Mouse (Mus musculus) gastrocnemius, postnatal 36 days (tissue): ENCODE measurements around the gene Gtf3a. TPM values are rescaled to one million over a fixed set of nuclear protein-coding genes. Genes with fewer than 3 reads are reported as not detected.
"Not testable (repeated sequence)": the region's sequence is repeated elsewhere in the genome, so short reads cannot be mapped to it uniquely, and the experiment has no call there.

Experiments
- DNase-seq, 2 experiments: peaks; one replicate each; pipeline ENCODE4 v3.0.0; 2022
- intact Hi-C: fragments of 180-260 bp; cut with DNase I; formaldehyde crosslinking; loops from one replicate; pipeline ENCODE4 v1.15.1; 2025
- total RNA-seq, 2 experiments: library from RNA; stranded (reverse); gene quantifications; 2 replicates each; pipeline ENCODE4 v1.2.3; 2021

Gtf3a gene
- total RNA-seq, 2 experiments from 2014 or later, result 24.6 to 26.5 TPM

DNA sequence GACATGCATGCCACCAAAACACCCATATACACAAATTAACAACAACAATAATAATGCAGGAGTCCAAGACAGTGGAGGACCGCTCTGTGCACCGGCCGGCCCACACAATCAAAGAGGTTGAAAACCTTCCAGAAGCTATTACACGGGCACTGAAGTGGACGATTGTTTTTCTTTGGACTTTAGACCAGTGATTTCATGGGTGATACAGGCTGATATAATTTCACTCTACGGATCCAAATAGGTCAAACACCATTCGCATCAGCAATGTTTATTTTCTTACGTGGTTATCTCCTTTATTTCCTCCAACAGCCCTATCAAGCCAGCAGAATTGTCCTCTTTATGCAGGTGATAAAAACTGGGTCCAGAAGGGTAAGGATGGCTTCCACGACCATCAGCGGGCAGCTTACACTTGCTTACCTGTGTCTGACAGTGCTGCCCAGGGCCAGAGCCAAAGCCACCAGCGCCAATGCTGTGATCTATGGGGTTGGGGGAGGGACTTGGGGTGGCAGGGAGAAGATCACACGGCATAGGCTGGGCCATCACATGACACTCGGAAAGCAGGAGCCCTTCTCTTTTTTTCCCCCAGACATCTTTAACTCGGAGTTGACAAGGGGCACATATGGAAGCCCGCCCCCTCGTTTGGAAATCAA is 16.4 kb upstream of the Gtf3a start:
- intact Hi-C loops, result no loop called here

GRCm38 (mm10) chr5:146933466-146933865 is 15.0 kb upstream of the Gtf3a start:
- intact Hi-C loops, result no loop called here
- DNase-seq, result no peak

More for the DNA sequence above, 16.4 kb upstream of the Gtf3a start:
- no peak for DNase-seq

DNA sequence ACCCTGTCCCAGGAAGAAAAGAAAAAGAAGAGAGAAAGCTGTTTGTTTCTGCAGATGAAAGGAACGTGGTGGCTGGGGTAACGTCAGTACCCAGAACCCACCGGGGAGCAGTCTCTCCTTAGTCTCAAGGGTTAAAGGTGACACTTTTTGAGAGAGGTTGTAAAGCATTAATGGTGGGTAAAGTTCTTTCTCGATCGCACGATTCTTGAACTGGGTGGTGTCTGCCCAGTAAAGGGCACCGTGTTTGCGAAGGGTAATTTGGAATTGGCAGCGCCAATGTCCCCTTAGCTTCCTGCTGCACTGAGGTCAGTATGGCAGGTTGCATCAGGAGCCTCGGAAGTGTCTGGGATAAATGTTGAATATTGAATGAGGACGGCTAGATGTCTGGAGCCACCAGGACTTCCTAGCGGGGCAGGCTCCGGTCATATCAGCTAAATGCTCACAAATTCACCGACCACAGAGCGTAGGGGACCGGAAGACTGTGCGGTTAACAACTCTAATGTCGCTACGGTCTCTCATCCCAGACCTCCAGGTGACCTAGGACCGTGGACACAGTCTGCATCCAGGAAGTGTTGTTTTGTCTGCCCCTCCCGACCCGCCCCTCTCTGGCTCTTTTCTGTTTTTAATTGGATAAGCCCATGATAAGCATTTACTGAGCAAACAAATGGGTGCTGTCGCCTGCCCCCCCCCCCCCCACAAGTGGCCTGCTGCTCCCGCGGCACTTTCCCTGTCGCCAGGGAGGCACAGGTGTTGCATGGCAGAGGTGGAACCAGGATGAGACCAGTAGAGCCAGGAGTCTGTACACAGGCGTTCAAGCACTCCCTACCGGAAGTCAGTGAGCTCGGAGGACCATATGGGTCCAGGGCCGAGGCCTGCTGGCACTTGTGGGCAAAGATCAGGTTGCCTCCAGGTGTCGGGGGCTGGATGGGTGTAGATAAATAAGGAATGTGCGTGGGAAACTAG is 10.6 kb upstream of the Gtf3a start:
- no peak for DNase-seq
- intact Hi-C loops, result loop anchor here (2.0 kb wide), 1 partner anchor 289 kb away; no protein-coding TSS in a partner anchor

- no peak for DNase-seq
- intact Hi-C loops, result loop anchor here (2.0 kb wide), 1 partner anchor 288 kb away; no protein-coding TSS in a partner anchor
Measured at GRCm38 (mm10) chr5:146939109-146939796, 9.2 kb upstream of the Gtf3a start.

DNA sequence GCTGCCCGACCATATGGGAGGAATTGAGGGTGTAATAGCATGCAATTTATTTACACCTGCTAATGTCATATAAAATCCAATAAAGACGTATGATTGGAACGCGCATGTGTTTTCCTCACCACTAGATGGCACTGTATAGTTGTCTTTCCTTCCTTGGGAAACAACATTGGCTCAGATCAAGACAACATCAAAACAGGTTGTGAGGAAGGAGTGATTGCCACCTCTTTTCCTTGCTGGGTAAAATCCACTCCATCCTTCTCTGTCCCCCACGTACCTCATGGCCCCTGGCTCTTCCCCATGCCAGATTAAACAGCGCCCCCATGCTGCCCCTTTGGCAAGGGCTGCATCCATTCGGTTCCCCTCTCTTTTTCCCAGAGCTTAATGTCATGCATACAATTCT is 8.2 kb upstream of the Gtf3a start:
- DNase-seq, result no peak
- intact Hi-C loops, result loop anchor here (5.0 kb wide), 1 partner anchor 47 kb away; no protein-coding TSS in a partner anchor

DNA sequence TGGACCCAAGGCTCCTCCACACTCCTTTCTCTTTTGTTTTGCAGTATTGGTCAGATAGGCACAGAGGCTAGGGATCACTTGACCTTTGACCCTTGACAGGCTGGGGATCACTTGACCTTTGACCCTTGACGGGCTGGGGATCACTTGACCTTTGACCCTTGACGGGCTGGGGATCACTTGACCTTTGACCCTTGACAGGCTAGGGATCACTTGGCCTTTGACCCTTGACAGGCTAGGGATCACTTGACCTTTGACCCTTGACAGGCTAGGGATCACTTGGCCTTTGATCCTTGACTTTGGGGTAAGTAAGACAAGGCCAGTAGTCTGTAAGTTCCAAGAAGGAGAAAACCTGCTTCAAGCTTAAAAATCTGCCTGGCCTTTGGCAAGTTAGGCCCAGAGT is 6.5 kb upstream of the Gtf3a start:
- intact Hi-C loops, result loop anchor here (5.0 kb wide), 1 partner anchor 45 kb away; no protein-coding TSS in a partner anchor
- DNase-seq, result not testable (repeated sequence)

GRCm38 (mm10) chr5:146942965-146943364 is 5.5 kb upstream of the Gtf3a start:
- intact Hi-C loops, result loop anchor here (5.0 kb wide), 1 partner anchor 44 kb away; no protein-coding TSS in a partner anchor
- DNase-seq, result no peak

- intact Hi-C loops, result loop anchor here (5.0 kb wide), 1 partner anchor 43 kb away; no protein-coding TSS in a partner anchor
- DNase-seq, result no peak
Measured at GRCm38 (mm10) chr5:146944568-146944967, 3.9 kb upstream of the Gtf3a start.

GRCm38 (mm10) chr5:146946682-146947081 is 1.8 kb upstream of the Gtf3a start:
- intact Hi-C loops, result no loop called here
- no peak for DNase-seq

DNA sequence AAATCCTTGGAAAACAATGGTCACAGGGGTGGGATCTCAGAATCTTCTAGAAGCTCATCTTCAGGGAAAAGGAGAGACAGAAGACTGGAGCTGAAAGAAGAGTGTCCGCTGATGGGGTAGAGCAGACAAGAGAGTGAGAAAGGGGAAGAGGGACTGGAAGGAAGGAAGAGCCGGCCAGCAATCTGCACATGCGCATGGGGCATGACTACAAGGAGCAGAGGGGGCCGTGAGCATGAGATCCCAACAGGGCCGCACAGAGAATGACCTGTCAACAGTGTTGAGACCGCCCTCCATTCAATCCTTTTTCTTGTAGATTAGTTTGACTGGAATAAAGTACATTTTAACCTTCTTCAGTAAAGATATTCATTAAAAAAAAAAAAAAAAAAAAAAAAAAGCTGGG is 960 bp upstream of the Gtf3a start:
- intact Hi-C loops, result no loop called here
- DNase-seq, result no peak

DNA sequence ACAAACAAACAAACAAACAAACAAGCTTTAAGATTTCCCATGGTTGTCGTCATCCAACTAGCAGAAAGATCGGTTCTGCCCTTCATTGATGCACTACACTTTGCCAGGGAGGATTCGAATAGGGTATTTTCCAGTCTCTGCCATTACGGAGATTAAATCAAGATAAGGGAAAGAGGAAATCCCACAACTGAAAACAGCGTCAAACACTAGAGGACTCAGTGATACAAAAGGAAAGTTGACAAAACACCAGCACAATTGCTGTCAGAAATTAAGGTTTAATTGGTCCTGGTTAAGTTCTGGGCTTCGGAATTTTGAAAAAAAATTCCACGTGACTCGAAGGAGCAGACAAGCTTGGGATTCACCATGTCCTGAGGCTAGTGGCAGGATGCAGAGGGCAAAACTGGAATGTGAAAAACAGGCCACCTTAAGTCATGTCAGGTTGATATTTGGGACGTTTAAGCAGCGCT is 383 bp upstream of the Gtf3a start:
- no peak for DNase-seq
- intact Hi-C loops, result no loop called here

DNA sequence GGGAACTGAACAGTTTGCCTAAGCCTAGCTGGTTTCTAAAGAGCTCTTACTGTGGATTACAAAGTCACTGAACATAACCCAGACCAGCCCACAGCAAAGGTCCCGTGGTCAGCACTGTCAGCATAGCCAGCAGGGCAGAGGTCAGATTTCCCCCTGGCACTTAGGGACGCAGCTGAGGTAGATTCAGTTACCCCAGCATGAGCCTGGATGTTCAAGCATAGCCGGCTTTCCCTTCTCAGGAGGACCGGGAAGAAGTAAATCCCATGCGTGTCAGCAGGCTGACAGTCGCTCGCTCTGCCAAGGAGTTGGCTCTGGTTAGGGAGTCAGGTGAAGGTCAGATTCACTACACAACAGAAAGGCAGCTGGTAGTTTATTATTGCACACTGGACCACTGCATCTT is 6.1 kb downstream of the Gtf3a start:
- peak in 1 of 2 experiments; percentile 12 for DNase-seq
- intact Hi-C loops, result no loop called here

GRCm38 (mm10) chr5:146955651-146956050 is 7.2 kb downstream of the Gtf3a start:
- no peak for DNase-seq
- intact Hi-C loops, result no loop called here

- no peak for DNase-seq
- intact Hi-C loops, result no loop called here
Measured at GRCm38 (mm10) chr5:146956678-146957077, 8.2 kb downstream of the Gtf3a start.

GRCm38 (mm10) chr5:146963118-146963936 is 14.9 kb downstream of the Gtf3a start, which contains the start of gene Mtif3:
Mtif3 (minus strand) TSS chr5:146963800.
- intact Hi-C loops, result loop anchor here (2.0 kb wide), 1 partner anchor 73 kb away; no protein-coding TSS in a partner anchor
- DNase-seq, result peak; percentile 68 to 76

DNA sequence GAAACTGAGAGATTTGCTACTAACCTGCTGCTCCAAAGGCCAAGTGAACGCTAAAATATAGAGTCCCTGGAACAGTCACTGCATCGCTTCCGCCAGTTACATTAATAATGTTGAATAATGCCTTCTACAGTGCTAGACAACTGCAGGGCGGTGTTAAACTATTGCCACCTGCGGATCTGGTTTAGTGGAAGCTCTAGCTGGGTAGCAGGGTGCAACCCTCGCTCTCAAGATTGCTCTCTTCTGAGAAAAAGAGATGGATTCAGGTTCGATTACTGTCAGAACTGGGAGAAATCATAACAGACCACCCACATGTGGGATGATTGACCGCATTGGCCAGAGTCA is 15.5 kb downstream of the Gtf3a start:
- no peak for DNase-seq
- intact Hi-C loops, result loop anchor here (2.0 kb wide), 1 partner anchor 73 kb away; no protein-coding TSS in a partner anchor

GRCm38 (mm10) chr5:146968695-146969393 is 20.4 kb downstream of the Gtf3a start:
- no peak for DNase-seq

DNA sequence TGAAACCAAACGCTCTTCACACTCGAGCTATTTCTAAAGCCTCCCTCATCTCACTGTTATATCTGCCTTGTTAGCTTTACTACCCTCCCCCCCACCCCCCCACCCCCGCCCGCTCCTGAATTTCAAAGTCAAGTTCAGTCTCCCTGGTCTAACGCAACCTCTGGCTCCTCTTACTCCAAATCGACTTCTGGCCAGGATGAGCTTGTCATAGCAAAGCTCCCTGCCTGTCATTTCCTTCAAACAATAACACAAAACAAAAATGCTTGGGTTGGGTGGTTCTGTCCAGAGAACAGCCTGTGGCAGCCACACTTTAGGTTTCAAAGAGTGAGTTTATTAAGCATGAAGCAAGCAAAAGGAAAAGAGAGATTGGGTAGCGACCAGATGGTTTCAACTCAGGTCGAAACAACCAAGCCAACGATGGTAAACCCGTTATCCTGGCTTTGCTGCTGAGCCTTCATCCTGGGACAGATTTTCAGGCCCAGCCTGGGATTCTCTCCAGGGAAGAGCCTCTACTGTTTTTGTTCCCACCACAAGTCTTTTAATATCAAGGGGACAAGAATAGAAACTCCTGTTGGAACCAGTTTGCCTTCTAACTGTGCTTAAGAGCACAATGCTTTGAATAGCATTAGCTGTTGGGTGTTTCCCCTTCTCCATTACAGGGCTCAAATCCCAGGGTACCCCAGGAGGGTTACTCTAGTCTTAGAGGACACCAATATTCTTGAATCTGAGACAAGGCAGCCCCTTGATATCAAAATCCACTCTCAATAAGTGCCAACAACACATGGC is 23.5 kb downstream of the Gtf3a start:
- intact Hi-C loops, result no loop called here
- DNase-seq, result no peak

More at GRCm38 (mm10) chr5:146968695-146969393, 20.4 kb downstream of the Gtf3a start:
- intact Hi-C loops, result no loop called here
